Mouse (Mus musculus) bone marrow, adult 2 months (tissue): ENCODE measurements around the gene Gm11639. TPM values are rescaled to one million over a fixed set of nuclear protein-coding genes. Genes with fewer than 3 reads are reported as not detected.
"Not testable (repeated sequence)": the region's sequence is repeated elsewhere in the genome, so short reads cannot be mapped to it uniquely, and the experiment has no call there.

Experiments
- H3K27ac ChIP-seq: fragments of 200-500 bp; 2 replicates; pipeline ENCODE4 v1.5.1; 2012; ENCODE audit warnings: low read depth, mild to moderate bottlenecking, control low read depth, inconsistent platforms, low read length; ENCODE audit not compliant: control insufficient read depth, poor library complexity, insufficient read depth
- H3K4me1 ChIP-seq: fragments of 200-500 bp; 2 replicates; pipeline ENCODE4 v1.6.1; 2011; ENCODE audit warnings: low read length; ENCODE audit not compliant: control insufficient read depth, insufficient read depth
- H3K4me3 ChIP-seq: fragments of 200-500 bp; replicated peaks from 2 replicates; pipeline ENCODE3; 2011; ENCODE audit warnings: mild to moderate bottlenecking, low read depth, low read length, control low read depth; ENCODE audit not compliant: control insufficient read depth
- CTCF ChIP-seq: fragments of 200-500 bp; IDR thresholded peaks from 2 replicates; pipeline ENCODE4 v1.5.1; 2011; ENCODE audit warnings: low read length, control low read depth; ENCODE audit not compliant: control insufficient read depth, insufficient read depth
- POLR2A ChIP-seq: fragments of 200-500 bp; IDR thresholded peaks from 2 replicates; pipeline ENCODE4 v1.6.1; 2011; ENCODE audit warnings: low read depth, mild to moderate bottlenecking, control low read depth, low read length, borderline replicate concordance; ENCODE audit not compliant: control insufficient read depth
- WGBS: fragments of 180-500 bp; shearing (Covaris S2); methylation state at CpG from one replicate; pipeline ENCODE4 v1.1.7; 2018; 5-methylcytosine and 5-hydroxymethylcytosine counted together
- polyA plus RNA-seq: library from polyadenylated mRNA; stranded (reverse); fragments of >200 nt; gene quantifications from 2 replicates; pipeline ENCODE4 v1.2.4, GENCODE M21; 2011; ENCODE audit warnings: low replicate concordance; ENCODE audit not compliant: missing spikeins, insufficient read depth, insufficient read length

The Gm11639 gene
- polyA plus RNA-seq, 1 experiment, result not detected

DNA sequence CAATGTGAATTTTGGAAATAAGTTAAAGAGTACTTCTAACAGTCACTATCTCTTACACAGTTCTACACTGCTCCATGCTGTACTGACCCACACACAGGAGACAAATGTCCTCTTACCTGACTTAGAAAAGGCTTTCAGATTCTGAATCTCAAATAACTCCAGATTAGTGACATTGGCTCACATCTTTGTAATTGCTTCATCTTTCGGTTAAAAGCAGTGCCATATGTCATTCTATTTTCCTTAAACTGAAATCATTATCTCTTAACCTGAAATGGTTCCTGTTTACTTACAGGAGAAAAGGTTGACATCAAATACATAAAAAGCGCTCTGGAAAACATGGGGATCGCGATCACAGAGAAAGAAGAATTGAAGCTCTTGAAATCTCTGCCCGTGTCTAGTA lies 377.8 kb downstream of the Gm11639 start, which contains the start of gene Efcab3:
Gene Efcab3, plus strand, starts transcription at position 301 of the 400 bp plus-strand sequence.
- 79% methylated on average over 5 of the region's 5 CpGs for WGBS
- Histone ChIP-seq H3K27ac (no peak within 1 kb of the TSS), H3K4me1 (no peaks in the 10 kb centered on the region), H3K4me3 (no peak within 1 kb of the TSS)
- no peak for TF ChIP-seq CTCF
- no peak for TF ChIP-seq POLR2A

DNA sequence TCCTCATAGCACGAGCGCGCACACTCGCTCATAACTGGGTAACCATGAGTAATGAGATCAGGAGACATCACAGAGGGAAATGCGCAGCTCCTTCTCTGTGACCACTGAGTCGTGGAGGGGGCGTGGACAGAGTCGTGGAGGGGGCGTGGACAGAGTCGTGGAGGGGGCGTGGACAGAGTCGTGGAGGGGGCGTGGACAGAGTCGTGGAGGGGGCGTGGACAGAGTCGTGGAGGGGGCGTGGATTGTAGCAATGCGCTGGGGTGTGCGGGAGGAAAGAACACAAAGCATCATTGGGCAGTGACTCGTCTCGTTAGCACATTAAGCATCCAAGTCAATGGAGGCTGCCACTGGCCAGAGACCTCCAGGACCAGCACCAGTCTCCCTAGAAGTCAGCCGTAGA lies 426.9 kb downstream of the Gm11639 start:
- 75% methylated on average over 22 of the region's 22 CpGs for WGBS
- not testable (repeated sequence) for H3K4me1 ChIP-seq, H3K27ac ChIP-seq, H3K4me3 ChIP-seq

DNA sequence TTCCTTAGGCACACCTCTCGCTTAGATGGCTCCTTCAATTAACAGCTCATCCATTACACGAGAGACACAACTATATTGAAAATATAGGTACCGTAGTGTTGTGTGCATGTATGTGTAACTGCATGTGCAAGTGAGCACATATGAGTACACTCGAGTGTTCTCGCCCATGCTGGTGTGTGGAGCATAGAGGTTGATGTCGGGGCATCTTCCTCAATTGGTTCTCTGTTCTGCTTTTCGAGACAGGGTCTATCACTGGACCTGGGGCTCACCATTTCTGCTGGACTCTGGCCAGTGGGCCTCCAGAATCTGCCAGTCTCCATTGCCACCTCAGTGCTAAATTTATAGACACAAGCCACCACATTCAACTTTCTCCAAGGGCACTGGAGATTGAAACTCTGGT lies 432.3 kb downstream of the Gm11639 start:
- WGBS, result 80% methylated on average over 7 of the region's 7 CpGs
- H3K27ac ChIP-seq, result no peak overlapping the region
- H3K4me3 ChIP-seq, result no peak overlapping the region
- no peak for TF ChIP-seq CTCF
- no peak for TF ChIP-seq POLR2A
- no peaks in the 10 kb centered on the region for H3K4me1 ChIP-seq

DNA sequence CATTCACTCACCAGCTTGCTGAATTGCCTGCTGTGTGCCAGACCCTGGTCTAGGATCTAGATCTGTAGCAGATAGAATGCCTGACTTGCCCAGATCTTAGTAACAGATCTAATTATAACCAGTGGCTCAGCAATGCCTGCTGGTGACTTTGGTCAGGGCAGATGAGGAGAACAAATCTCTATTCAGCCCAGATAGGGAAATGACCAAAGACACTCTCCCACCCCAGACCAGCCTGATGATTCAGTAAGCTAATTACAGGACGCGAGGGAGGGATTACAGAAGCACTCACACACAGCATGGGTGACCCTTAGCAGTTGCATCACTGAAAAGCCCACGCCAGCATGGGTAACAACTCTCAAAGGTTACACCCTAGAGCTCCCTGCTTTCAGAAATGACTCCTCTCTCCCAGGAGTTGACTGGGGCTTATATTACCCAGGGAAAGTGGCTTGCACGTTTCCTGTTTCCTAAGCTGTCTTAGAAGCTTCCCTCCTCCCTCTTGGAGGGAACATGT lies 435.1 kb downstream of the Gm11639 start:
- WGBS, result 29% methylated on average over 4 of the region's 4 CpGs
- Histone ChIP-seq H3K4me1 (no peaks in the 10 kb centered on the region), H3K27ac (no peak overlapping the region), H3K4me3 (no peak overlapping the region)
- TF ChIP-seq CTCF (no peak), POLR2A (no peak)

DNA sequence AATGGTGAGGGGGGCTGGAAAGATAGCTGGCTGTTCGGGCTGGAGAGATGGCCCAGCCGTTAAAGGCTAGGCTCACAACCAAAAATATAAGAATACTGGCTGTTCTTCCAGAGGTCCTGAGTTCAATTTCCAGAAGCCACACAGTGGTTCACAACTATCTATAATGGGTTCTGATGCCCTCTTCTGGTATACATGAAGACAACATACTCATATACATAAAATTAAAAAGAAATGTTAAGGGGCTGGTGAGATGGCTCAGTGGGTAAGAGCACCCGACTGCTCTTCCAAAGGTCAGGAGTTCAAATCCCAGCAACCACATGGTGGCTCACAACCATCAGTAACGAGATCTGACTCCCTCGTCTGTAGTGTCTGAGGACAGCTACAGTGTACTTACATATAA lies 436.3 kb downstream of the Gm11639 start:
- H3K4me1 ChIP-seq, H3K27ac ChIP-seq, H3K4me3 ChIP-seq: not testable (repeated sequence)
- WGBS, result 62% methylated on average over 5 of the region's 5 CpGs

DNA sequence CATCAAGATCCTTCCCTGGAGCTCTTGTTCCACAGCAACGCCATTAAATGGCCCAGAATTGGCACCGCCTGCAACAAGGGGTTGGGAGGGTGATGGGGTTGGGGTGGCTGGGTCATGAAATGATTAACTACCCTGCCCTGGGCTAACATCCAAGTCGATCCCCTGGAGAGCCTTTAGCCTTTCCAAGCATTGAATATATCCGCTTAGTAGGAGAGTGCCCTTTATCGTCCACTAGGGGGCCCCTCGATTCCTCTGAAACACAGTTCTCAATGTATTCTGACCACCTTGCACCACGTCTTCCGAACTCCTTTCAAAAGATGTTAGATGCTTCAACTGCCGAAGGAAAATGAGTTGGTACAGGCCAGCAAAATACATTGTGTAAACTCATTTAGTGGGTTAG lies 438.5 kb downstream of the Gm11639 start:
- no peaks in the 10 kb centered on the region; the same call in 1 of the 2 replicates for H3K4me1 ChIP-seq
- no peak overlapping the region for H3K27ac ChIP-seq
- no peak for TF ChIP-seq POLR2A
- peak; percentile 27; the same call in 1 of the 2 replicates for TF ChIP-seq CTCF
- no peak overlapping the region for H3K4me3 ChIP-seq
- WGBS, result 6% methylated on average over 9 of the region's 9 CpGs

DNA sequence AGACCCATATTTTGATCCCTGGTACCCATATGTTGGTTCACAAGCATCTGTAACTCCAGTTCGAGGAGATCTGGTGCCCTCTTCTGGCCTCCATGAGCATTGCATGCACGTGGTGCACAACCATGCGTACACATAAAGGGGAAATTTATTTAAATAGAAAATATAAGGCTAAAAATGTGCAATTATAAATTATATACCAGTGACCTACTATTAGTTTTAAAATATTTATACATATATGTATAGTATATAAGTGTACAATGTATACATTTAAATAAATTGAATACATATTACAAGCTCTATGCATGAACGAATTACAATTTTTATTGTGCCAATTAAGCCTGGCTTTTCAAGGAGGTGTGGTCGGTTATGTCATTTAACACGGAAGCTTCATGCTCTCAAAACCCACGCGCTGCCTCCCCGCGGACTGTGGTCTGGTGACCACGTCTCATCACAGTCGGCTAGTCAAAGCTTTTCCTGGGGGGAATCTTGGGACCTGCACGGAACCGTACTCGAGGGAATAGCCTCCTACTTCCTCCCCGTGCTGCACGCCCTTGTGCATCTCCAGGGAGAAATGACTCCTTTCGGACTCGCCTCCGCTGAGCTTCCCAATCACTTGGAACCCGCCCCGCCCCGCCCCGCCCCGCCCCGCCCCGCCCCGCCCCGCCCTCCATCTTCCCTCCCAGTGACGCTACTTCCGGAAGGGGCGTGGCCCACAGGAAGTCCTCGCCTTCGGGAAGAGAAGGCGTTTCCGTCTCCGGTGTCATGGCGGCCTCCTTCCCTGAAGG lies 440.4 kb downstream of the Gm11639 start, which contains the start of gene Mettl2:
Gene Mettl2, plus strand, starts transcription at position 691 of the 785 bp plus-strand sequence.
- Histone ChIP-seq H3K27ac (peak within 1 kb of the TSS; percentile 73), H3K4me1 (no peaks in the 10 kb centered on the region; the same call in 1 of the 2 replicates), H3K4me3 (peak within 1 kb of the TSS; percentile 97)
- TF ChIP-seq CTCF (peak; percentile 72), POLR2A (0 out of 2 replicates have a peak, but pooled peaks have one; percentile 32)
- 2% methylated on average over 38 of the region's 38 CpGs for WGBS

DNA sequence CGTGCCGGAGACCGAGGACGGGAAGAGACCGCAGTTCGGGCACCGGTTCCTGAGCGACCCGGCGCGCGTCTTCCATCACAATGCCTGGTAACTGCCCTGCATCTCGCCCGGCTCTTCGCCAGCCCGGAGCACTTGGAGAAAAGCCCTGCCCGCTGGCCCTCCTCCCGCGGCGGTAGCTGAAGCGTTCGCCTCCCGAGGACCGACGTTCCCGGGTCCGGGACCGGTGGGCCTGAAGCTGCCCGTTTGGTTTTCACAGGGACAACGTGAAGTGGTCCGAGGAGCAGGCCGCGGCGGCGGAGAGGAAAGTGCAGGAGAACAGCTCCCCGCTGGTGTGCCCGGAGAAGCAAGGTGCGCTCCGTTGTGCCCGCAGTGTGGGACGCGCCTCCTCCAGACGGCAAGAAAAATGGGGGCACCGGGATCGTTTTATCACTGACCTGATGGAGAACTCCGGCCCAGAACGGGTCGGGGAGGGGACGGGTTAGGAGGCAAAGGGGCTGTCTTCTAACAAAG lies 441.1 kb downstream of the Gm11639 start:
- Histone ChIP-seq H3K4me3 (peak overlapping the region; percentile 97), H3K4me1 (no peaks in the 10 kb centered on the region; the same call in 1 of the 2 replicates), H3K27ac (peak overlapping the region; percentile 20; the same call in 1 of the 2 replicates)
- WGBS, result under 1% methylated on average over 49 of the region's 49 CpGs
- TF ChIP-seq CTCF (no peak), POLR2A (0 out of 2 replicates have a peak, but pooled peaks have one; percentile 21)
